Mouse (Mus musculus) right cerebral cortex, postnatal 4 days (tissue): ENCODE measurements around the gene Plac9b.
"Not testable (repeated sequence)": the region's sequence is repeated elsewhere in the genome, so short reads cannot be mapped to it uniquely, and the experiment has no call there.

ENCODE experiments used
- DNase-seq: peaks from one replicate; pipeline ENCODE4 v3.0.0-alpha.2; 2022

Gene Plac9b

GRCm38 (mm10) chr14:26182380-26182779 is at the start of gene Plac9b:
Plac9b (minus strand) TSS chr14:26182480.
- DNase-seq, result not testable (repeated sequence)

GRCm38 (mm10) chr14:26216233-26217000 is 34.1 kb upstream of the Plac9b start:
- not testable (repeated sequence) for DNase-seq

- DNase-seq, result not testable (repeated sequence)
Observed at GRCm38 (mm10) chr14:26206926-26207247, 24.6 kb upstream of the Plac9b start, which contains the start of gene Tmem254b. Tmem254b (minus strand) TSS chr14:26207041.

- DNase-seq, result not testable (repeated sequence)
Observed at GRCm38 (mm10) chr14:26206197-26206925, 24.1 kb upstream of the Plac9b start.

DNA sequence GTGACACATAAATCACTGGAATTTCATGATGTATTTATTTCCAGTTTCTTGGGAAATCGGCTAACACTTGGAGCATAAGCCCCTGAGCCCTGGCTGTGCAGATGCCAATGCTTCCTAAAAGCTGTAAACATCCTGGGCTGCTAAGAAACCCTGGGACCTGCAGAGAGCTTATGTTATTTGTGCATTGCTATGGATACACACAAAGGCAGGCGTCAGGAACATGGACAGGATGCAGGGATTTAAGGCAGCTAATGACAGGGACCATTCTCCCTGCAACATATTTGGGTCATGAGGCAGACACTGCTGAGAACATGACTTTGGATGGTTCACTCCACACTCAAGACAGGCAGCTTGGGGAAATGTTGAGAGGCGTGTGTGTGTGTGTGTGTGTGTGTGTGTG is 15.6 kb upstream of the Plac9b start:
- not testable (repeated sequence) for DNase-seq

DNA sequence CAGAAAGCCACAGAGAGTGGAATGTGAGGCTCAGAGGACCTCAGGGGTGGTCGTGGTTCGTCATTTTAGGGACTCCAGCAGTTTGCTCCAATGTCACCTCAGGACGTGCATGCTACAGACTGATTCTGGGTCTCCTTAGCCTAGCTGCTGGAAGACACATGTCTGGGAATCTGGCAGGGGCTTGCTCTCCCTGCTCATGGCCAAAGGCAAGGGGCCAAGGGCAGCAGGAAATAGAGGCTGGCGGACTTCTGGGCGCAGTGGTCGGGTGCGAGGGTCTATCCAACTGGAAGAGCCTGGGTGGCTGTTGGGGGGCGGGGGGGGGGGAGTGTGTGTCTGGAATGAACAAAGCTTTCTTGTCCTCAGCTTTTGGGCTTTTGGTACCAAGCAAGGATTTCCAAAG is 6.1 kb upstream of the Plac9b start:
- not testable (repeated sequence) for DNase-seq

DNA sequence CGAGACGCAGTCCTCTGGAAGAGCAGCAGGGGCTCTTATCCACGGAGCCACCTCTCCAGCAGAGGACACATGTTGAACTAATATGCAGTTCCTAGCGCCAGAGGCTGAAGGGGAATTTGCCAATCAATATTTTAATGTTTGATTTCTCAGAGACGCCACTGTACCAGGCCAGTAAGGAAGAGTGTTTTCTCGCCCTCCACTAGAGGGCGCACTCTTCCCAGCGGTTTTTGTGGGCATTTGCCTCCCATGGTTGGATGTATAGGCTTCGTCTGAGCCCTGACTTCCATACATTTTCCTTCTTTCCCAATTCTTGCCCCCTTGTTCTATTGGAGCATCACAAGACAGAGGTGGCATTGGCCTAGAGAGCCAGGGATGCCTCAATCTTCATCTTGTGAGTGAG is 4.4 kb upstream of the Plac9b start:
- DNase-seq, result not testable (repeated sequence)

DNA sequence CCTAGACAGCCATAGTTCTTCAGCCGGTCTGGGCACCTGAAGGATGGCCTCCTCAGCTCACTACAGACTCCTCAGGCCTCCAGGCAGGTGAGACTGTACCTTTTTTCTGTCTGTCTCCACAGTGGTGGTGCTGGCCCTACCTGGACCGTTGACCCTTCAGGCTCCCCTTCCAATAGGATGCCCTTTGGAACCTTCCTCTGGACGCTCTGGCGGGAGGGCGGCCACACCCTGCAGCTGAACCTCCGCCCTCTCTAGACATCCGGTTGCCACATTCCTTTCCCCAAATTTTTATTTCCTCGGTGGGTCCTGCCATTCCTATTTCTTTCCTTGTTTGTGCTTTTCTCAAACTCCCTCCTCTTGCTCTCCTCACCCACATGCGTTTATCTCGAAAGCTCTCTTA is 620 bp downstream of the Plac9b start:
- DNase-seq, result not testable (repeated sequence)

DNA sequence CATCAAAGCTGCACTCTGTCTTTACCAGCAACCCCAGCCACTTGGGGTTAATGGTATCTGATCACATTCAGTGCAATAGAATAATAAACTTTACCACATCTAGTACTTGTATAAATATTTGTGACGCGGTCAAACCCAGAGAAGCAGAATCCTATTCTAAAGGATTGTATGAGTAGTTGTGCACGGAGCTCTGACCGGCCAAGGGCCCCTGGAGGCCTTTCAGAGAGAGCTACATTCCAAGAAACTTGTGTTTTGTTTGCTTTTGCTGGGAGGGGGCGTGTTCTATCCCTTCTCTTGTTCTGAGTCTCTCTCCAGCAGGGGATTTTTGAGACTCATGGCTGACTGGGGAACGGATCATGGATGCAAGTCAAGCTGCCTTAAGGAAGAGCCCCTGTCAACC is 7.3 kb downstream of the Plac9b start:
- not testable (repeated sequence) for DNase-seq

DNA sequence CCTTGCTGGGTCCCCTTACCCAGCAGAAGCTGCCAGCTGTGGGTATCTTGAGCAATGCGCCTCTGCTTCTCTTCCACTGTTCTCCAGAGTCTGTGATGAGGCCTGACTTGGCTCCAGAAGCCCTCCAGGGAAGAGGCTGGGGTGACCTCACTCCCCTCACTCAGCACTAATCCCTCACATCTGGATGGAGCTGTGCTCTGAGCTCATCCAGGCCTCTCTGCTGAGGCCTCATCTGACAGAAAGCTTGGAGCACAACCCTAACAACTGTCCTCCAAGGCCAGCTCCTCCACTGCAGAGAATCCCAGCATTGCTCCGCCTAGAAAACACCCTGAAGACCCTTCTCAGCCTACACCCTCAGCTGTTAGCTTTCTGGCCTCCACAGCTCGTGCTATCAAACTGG is 8.3 kb downstream of the Plac9b start:
- DNase-seq, result not testable (repeated sequence)

DNA sequence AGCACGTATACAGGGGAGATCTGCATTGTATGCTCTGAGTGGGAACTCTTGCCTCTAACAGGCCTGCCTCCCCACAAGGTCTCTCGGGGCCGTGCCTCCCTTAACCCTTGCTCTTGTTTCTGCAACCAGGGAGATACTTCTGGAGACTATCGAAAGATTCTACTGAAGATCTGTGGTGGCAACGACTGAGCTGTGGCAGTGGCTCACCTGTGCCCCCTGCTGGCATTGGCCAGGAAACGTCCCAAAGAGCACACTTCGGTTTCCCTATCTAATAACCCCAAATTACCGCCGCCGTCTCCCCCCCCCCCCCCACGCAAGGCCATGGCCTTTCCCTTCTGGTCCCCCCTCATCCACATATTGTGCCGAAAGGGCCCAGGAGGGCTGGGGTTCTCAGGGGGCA is 17.0 kb downstream of the Plac9b start:
- DNase-seq, result not testable (repeated sequence)

DNA sequence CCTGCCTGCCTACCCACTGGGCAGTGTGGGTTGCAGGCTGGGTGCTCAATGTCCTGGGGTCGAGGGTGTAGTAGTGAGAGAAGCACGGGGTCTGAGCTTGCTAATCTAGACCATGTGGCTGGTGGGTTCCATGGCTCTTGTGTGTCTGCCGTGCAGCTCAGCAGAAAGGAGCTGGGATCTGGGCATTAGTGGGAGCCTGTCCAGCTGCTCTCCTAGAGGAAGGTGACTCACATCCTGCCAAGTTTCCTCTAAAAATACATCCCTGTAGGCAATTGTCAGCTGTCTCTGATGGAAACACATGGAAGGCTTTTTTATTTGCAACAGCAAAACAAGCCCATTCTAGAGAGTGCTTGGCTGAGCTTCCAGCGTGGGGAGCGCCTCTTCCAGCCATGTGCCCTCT is 19.9 kb downstream of the Plac9b start:
- not testable (repeated sequence) for DNase-seq

GRCm38 (mm10) chr14:26161156-26161555 is 21.1 kb downstream of the Plac9b start:
- not testable (repeated sequence) for DNase-seq

GRCm38 (mm10) chr14:26156032-26156431 is 26.2 kb downstream of the Plac9b start:
- not testable (repeated sequence) for DNase-seq

DNA sequence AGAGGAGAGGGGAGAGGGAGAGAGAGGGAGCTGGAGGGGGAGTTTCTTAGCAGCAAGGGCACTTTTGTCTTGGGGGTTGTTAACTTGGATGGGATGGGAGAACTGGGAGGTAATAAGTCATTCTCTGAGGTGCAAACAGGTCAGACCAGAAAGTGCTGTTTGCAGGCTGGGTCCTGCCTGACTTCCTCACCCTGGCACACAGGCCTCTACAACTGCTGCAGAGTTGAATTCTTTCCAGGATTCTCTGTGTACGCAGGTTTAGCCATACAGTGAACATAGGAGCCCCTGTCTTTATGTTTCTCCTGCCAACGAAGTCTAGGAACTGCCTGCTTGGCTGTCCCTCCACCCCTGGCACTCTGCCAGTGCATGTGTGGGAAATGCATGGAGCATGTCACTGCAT is 35.2 kb downstream of the Plac9b start:
- DNase-seq, result not testable (repeated sequence)

DNA sequence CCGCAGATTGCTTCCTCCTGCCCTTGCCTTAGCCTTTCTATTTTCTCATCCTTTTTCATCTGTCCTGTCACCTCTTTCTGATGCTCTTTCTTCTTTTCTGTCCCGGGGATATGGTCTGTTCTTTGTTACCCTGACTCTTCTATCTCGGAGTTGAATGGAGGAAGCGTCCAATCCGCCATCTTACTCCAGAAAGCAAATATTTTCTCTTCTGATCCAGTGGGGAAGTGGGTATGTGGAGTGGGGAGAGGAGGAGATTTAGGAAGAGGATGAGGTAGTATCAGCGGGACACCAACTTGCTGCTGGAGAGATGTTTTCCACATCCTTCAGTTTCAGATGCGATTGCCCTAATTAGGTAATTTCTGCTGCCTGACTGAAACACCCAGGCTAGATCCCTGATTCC is 63.2 kb downstream of the Plac9b start:
- DNase-seq, result not testable (repeated sequence)

DNA sequence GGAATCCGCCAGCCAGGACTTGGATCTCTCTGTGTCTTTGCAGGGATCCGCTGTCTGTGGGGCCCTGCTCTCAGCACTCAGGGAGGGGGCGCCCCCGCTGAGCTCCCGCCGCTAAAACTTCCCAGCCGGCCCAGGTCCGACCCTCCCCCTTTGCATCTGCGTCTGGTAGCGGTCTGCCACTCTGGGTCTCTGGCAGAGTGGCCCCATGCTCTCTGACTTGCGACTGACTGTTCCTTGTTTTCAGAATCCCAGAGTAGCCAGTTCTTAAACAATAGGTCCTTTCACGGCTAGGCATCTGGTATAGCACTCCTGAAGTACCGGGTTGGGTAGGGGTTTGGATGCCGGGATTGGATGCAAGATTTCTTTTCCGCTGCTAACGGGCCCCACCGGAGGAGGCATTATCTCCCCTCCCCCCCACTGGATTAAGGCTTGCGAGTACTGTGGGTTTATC is 63.7 kb downstream of the Plac9b start:
- DNase-seq, result not testable (repeated sequence)

GRCm38 (mm10) chr14:26118150-26118549 is 64.1 kb downstream of the Plac9b start, which contains the start of gene Duxbl2:
Duxbl2 (plus strand) TSS chr14:26118349.
- DNase-seq, result not testable (repeated sequence)
